Mouse (Mus musculus): ENCODE results near the gene Srsf7. TPM values are rescaled to one million over a fixed set of nuclear protein-coding genes. Genes with fewer than 3 reads are reported as not detected.
"Not testable (repeated sequence)": the region's sequence is repeated elsewhere in the genome, so short reads cannot be mapped to it uniquely, and the experiment has no call there.

Gene Srsf7
- polyA plus RNA-seq, 1 experiment from 2014 or later, result 835 TPM

DNA sequence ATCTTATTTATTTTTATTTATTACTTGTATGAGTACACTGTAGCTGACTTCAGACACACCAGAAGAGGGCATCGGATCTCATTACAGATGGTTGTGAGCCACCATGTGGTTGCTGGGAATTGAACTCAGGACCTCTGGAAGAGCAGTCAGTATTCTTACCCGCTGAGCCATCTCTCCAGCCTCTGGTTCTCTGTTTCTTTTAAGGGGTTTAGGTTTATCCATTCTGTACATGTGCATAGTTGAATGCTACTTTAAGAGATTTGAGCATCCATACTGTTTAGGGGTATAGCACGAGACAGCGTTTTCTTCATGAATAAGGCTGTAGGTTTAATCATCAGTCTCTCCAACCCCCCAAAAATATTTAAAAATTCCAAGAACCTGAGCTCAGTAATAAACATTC, 6.9 kb upstream of the Srsf7 start:
- not testable (repeated sequence) for H3K27ac ChIP-seq (ENCODE audit: low read depth, low read length); ATAC-seq (ENCODE audit: low FRiP score); H3K36me3 ChIP-seq (ENCODE audit: control insufficient read depth, insufficient read depth, low read length); H3K27me3 ChIP-seq (ENCODE audit: control insufficient read depth, insufficient read depth, low read length); H3K9me3 ChIP-seq (ENCODE audit: control insufficient read depth, low read length); H3K4me1 ChIP-seq (ENCODE audit: control insufficient read depth, insufficient read depth, low read length); H3K4me3 ChIP-seq (ENCODE audit: low read depth, low read length); H3K4me2 ChIP-seq; DNase-seq (ENCODE audit: low spot score, missing footprints); H3K9ac ChIP-seq (ENCODE audit: low read length)
- WGBS, result 89% methylated on average over 4 of the region's 4 CpGs

DNA sequence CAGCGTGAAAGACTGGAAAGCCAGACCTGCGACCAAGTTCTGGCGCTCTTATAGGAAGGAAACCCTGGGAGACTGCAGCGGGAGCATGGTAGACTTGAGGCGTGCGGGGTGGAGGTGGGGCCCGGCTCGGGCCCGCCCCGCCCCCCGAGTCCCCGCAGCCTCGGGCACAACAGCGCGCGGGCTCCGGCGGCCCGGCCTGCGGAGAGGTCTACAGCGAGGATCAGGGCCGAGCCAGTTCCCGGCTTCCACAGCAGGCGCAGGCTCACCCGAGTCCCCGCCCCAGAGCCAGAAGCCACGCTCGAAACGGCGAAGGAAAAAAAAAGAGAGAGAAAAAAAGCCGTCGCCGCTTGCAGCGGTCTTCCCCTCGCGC, 821 bp downstream of the Srsf7 start:
- Histone ChIP-seq H3K27ac (ENCODE audit: low read depth, low read length) (peak overlapping the region; percentile 97), H3K4me3 (ENCODE audit: low read depth, low read length) (peak overlapping the region; percentile 96), H3K4me2 (peak overlapping the region; percentile 80), H3K9ac (ENCODE audit: low read length) (peak overlapping the region; percentile 99), H3K9me3 (ENCODE audit: control insufficient read depth, low read length) (no peaks in the 10 kb centered on the region), H3K27me3 (ENCODE audit: control insufficient read depth, insufficient read depth, low read length) (no peaks in the 10 kb centered on the region), H3K4me1 (ENCODE audit: control insufficient read depth, insufficient read depth, low read length) (peaks cover 4% of the 10 kb centered on the region), H3K36me3 (ENCODE audit: control insufficient read depth, insufficient read depth, low read length) (peaks cover 18% of the 10 kb centered on the region)
- no peak for DNase-seq (ENCODE audit: low spot score, missing footprints)
- peak; percentile 67 for ATAC-seq (ENCODE audit: low FRiP score)
- under 1% methylated on average over 36 of the region's 36 CpGs for WGBS

DNA sequence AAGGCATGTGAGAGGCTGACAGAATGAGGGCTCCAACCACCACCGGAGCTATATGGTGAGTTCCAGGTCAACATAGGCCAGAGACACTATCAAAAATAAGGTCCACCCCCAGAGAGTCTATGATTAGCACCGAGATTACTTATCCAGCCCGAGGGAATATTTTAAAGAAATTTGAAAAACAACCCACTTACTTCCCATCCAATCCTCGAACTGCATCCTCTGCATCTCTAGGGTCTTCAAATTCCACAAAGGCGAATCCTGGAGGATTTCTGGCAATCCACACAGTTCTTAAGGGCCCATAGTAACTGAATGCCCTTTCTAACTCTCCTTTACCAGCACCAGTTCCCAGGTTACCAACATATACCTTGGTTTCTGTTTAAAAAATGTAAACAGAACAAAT, 1.4 kb downstream of the Srsf7 start:
- Histone ChIP-seq H3K9ac (ENCODE audit: low read length) (peak overlapping the region; percentile 99), H3K4me3 (ENCODE audit: low read depth, low read length) (peak overlapping the region; percentile 96), H3K27me3 (ENCODE audit: control insufficient read depth, insufficient read depth, low read length) (no peaks in the 10 kb centered on the region), H3K27ac (ENCODE audit: low read depth, low read length) (no peak overlapping the region), H3K4me2 (peak overlapping the region; percentile 80), H3K4me1 (ENCODE audit: control insufficient read depth, insufficient read depth, low read length) (peaks cover 4% of the 10 kb centered on the region), H3K36me3 (ENCODE audit: control insufficient read depth, insufficient read depth, low read length) (peaks cover 18% of the 10 kb centered on the region), H3K9me3 (ENCODE audit: control insufficient read depth, low read length) (no peaks in the 10 kb centered on the region)
- DNase-seq (ENCODE audit: low spot score, missing footprints) (no peak), ATAC-seq (ENCODE audit: low FRiP score) (no peak)
- WGBS, result 45% methylated on average over 5 of the region's 5 CpGs

GRCm38 (mm10) chr17:80199160-80199778, 7.8 kb downstream of the Srsf7 start:
- H3K27me3 ChIP-seq (ENCODE audit: control insufficient read depth, insufficient read depth, low read length), result no peaks in the 10 kb centered on the region
- no peak overlapping the region for H3K27ac ChIP-seq (ENCODE audit: low read depth, low read length)
- ATAC-seq (ENCODE audit: low FRiP score) (peak; percentile 60), DNase-seq (ENCODE audit: low spot score, missing footprints) (no peak)
- 93% methylated on average over 3 of the region's 3 CpGs for WGBS
- H3K4me1 ChIP-seq (ENCODE audit: control insufficient read depth, insufficient read depth, low read length), result no peaks in the 10 kb centered on the region
- no peaks in the 10 kb centered on the region for H3K9me3 ChIP-seq (ENCODE audit: control insufficient read depth, low read length)
- no peak overlapping the region for H3K4me3 ChIP-seq (ENCODE audit: low read depth, low read length)
- H3K9ac ChIP-seq (ENCODE audit: low read length), result no peak overlapping the region
- H3K36me3 ChIP-seq (ENCODE audit: control insufficient read depth, insufficient read depth, low read length), result peaks cover 20% of the 10 kb centered on the region
- H3K4me2 ChIP-seq, result no peak overlapping the region

- no peaks in the 10 kb centered on the region for H3K27me3 ChIP-seq (ENCODE audit: control insufficient read depth, insufficient read depth, low read length)
- 73% methylated on average over 5 of the region's 5 CpGs for WGBS
- no peaks in the 10 kb centered on the region for H3K4me1 ChIP-seq (ENCODE audit: control insufficient read depth, insufficient read depth, low read length)
- 0 out of 2 replicates have a peak, but pooled peaks cover 3% of the 10 kb centered on the region for H3K36me3 ChIP-seq (ENCODE audit: control insufficient read depth, insufficient read depth, low read length)
- no peak overlapping the region for H3K9ac ChIP-seq (ENCODE audit: low read length)
- H3K27ac ChIP-seq (ENCODE audit: low read depth, low read length), result no peak overlapping the region
- DNase-seq (ENCODE audit: low spot score, missing footprints) (no peak), ATAC-seq (ENCODE audit: low FRiP score) (no peak)
- no peak overlapping the region for H3K4me2 ChIP-seq
- no peaks in the 10 kb centered on the region for H3K9me3 ChIP-seq (ENCODE audit: control insufficient read depth, low read length)
- no peak overlapping the region for H3K4me3 ChIP-seq (ENCODE audit: low read depth, low read length)
Measured at GRCm38 (mm10) chr17:80193075-80193474, 14.0 kb downstream of the Srsf7 start.

- H3K9me3 ChIP-seq (ENCODE audit: control insufficient read depth, low read length), result no peaks in the 10 kb centered on the region
- H3K9ac ChIP-seq (ENCODE audit: low read length), result no peak overlapping the region
- H3K27me3 ChIP-seq (ENCODE audit: control insufficient read depth, insufficient read depth, low read length), result no peaks in the 10 kb centered on the region
- H3K36me3 ChIP-seq (ENCODE audit: control insufficient read depth, insufficient read depth, low read length), result no peaks in the 10 kb centered on the region
- 84% methylated on average over 10 of the region's 10 CpGs for WGBS
- no peaks in the 10 kb centered on the region for H3K4me1 ChIP-seq (ENCODE audit: control insufficient read depth, insufficient read depth, low read length)
- DNase-seq (ENCODE audit: low spot score, missing footprints), result peak; percentile 79
- no peak for ATAC-seq (ENCODE audit: low FRiP score)
- H3K4me3 ChIP-seq (ENCODE audit: low read depth, low read length), result no peak overlapping the region
- no peak overlapping the region for H3K4me2 ChIP-seq
- no peak overlapping the region for H3K27ac ChIP-seq (ENCODE audit: low read depth, low read length)
Measured at GRCm38 (mm10) chr17:80183615-80184014, 23.5 kb downstream of the Srsf7 start.

GRCm38 (mm10) chr17:80180468-80180867, 26.6 kb downstream of the Srsf7 start:
- Histone ChIP-seq H3K9me3 (ENCODE audit: control insufficient read depth, low read length) (no peaks in the 10 kb centered on the region), H3K27me3 (ENCODE audit: control insufficient read depth, insufficient read depth, low read length) (no peaks in the 10 kb centered on the region), H3K36me3 (ENCODE audit: control insufficient read depth, insufficient read depth, low read length) (no peaks in the 10 kb centered on the region), H3K27ac (ENCODE audit: low read depth, low read length) (no peak overlapping the region), H3K4me1 (ENCODE audit: control insufficient read depth, insufficient read depth, low read length) (no peaks in the 10 kb centered on the region), H3K9ac (ENCODE audit: low read length) (no peak overlapping the region), H3K4me2 (no peak overlapping the region), H3K4me3 (ENCODE audit: low read depth, low read length) (no peak overlapping the region)
- peak; percentile 66 for ATAC-seq (ENCODE audit: low FRiP score)
- peak; percentile 74 for DNase-seq (ENCODE audit: low spot score, missing footprints)

DNA sequence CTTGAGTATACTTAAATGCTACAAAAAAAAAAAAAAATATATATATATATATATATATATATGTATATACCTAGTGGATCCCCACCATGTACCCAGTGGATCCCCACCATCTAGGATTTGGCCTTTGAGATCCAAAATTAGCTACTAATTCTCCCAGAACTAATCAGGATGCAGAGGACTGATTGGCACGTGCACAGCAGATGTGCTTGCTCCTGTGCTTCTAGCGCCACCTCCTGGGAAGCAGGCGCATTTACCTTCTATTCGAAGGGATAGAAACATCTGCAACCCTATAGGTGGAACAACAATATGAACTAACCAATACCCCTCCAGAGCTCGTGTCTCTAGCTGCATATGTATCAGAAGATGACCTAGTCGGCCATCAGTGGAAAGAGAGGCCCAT, 27.1 kb downstream of the Srsf7 start:
- no peak overlapping the region for H3K4me3 ChIP-seq (ENCODE audit: low read depth, low read length)
- no peaks in the 10 kb centered on the region for H3K27me3 ChIP-seq (ENCODE audit: control insufficient read depth, insufficient read depth, low read length)
- no peak overlapping the region for H3K4me2 ChIP-seq
- 3% methylated on average over 6 of the region's 6 CpGs for WGBS
- no peaks in the 10 kb centered on the region for H3K9me3 ChIP-seq (ENCODE audit: control insufficient read depth, low read length)
- DNase-seq (ENCODE audit: low spot score, missing footprints) (peak; percentile 93), ATAC-seq (ENCODE audit: low FRiP score) (peak; percentile 78)
- H3K4me1 ChIP-seq (ENCODE audit: control insufficient read depth, insufficient read depth, low read length), result peaks cover 2% of the 10 kb centered on the region
- H3K36me3 ChIP-seq (ENCODE audit: control insufficient read depth, insufficient read depth, low read length), result no peaks in the 10 kb centered on the region
- H3K27ac ChIP-seq (ENCODE audit: low read depth, low read length), result no peak overlapping the region
- H3K9ac ChIP-seq (ENCODE audit: low read length), result no peak overlapping the region

GRCm38 (mm10) chr17:80178846-80179245, 28.3 kb downstream of the Srsf7 start:
- H3K27ac ChIP-seq (ENCODE audit: low read depth, low read length); ATAC-seq (ENCODE audit: low FRiP score); H3K4me3 ChIP-seq (ENCODE audit: low read depth, low read length); DNase-seq (ENCODE audit: low spot score, missing footprints); H3K27me3 ChIP-seq (ENCODE audit: control insufficient read depth, insufficient read depth, low read length); H3K4me2 ChIP-seq; H3K9ac ChIP-seq (ENCODE audit: low read length); H3K36me3 ChIP-seq (ENCODE audit: control insufficient read depth, insufficient read depth, low read length); H3K4me1 ChIP-seq (ENCODE audit: control insufficient read depth, insufficient read depth, low read length); H3K9me3 ChIP-seq (ENCODE audit: control insufficient read depth, low read length): not testable (repeated sequence)
- WGBS, result 97% methylated on average over 3 of the region's 3 CpGs

All from midbrain, embryonic 11.5 days (tissue).